Mouse (Mus musculus): Measurements from ENCODE around the gene Prex1. TPM values are rescaled to one million over a fixed set of nuclear protein-coding genes. Genes with fewer than 3 reads are reported as not detected.

Prex1 gene
- polyA plus RNA-seq, 1 experiment from 2014 or later, result 20.9 TPM

- no peak overlapping the region for H3K9ac ChIP-seq (ENCODE audit: low read depth, low read length)
- no peak overlapping the region for H3K4me3 ChIP-seq (ENCODE audit: low read depth, low read length)
- H3K4me2 ChIP-seq (replicated peaks; ENCODE audit: low read depth, low read length), result no peak overlapping the region
- H3K27ac ChIP-seq (ENCODE audit: low read depth, low read length), result no peak overlapping the region
- no peak for DNase-seq (ENCODE audit: low spot score)
- no peaks in the 10 kb centered on the region for H3K27me3 ChIP-seq (ENCODE audit: control insufficient read depth, insufficient read depth, low read length)
- H3K4me1 ChIP-seq (replicated peaks; ENCODE audit: control insufficient read depth, insufficient read depth, low read length), result peaks cover 48% of the 10 kb centered on the region
- 87% methylated on average over 12 of the region's 12 CpGs for WGBS
- H3K36me3 ChIP-seq (ENCODE audit: control insufficient read depth, insufficient read depth, low read length), result no peaks in the 10 kb centered on the region
- ATAC-seq (ENCODE audit: low FRiP score), result no peak
- H3K9me3 ChIP-seq (ENCODE audit: control insufficient read depth, low read length), result no peaks in the 10 kb centered on the region
Measured at GRCm38 (mm10) chr2:166673951-166674350, 39.7 kb downstream of the Prex1 start.

- Histone ChIP-seq H3K4me1 (replicated peaks; ENCODE audit: control insufficient read depth, insufficient read depth, low read length) (peaks cover 54% of the 10 kb centered on the region), H3K9me3 (ENCODE audit: control insufficient read depth, low read length) (no peaks in the 10 kb centered on the region), H3K36me3 (ENCODE audit: control insufficient read depth, insufficient read depth, low read length) (no peaks in the 10 kb centered on the region), H3K27ac (ENCODE audit: low read depth, low read length) (0 out of 2 replicates have a peak overlapping the region, but pooled peaks have one; percentile 65), H3K9ac (ENCODE audit: low read depth, low read length) (no peak overlapping the region; the same call in 1 of the 2 replicates), H3K4me2 (replicated peaks; ENCODE audit: low read depth, low read length) (no peak overlapping the region), H3K4me3 (ENCODE audit: low read depth, low read length) (no peak overlapping the region), H3K27me3 (ENCODE audit: control insufficient read depth, insufficient read depth, low read length) (no peaks in the 10 kb centered on the region)
- no peak for ATAC-seq (ENCODE audit: low FRiP score)
- DNase-seq (ENCODE audit: low spot score), result no peak
- 82% methylated on average over 14 of the region's 14 CpGs for WGBS
Measured at GRCm38 (mm10) chr2:166672171-166672965, 41.3 kb downstream of the Prex1 start.

GRCm38 (mm10) chr2:166671614-166672013, 42.0 kb downstream of the Prex1 start:
- no peak for DNase-seq (ENCODE audit: low spot score)
- Histone ChIP-seq H3K9ac (ENCODE audit: low read depth, low read length) (peak overlapping the region; percentile 0; the same call in 1 of the 2 replicates), H3K4me2 (replicated peaks; ENCODE audit: low read depth, low read length) (no peak overlapping the region), H3K27ac (ENCODE audit: low read depth, low read length) (peak overlapping the region; percentile 65; the same call in 1 of the 2 replicates), H3K4me1 (replicated peaks; ENCODE audit: control insufficient read depth, insufficient read depth, low read length) (peaks cover 51% of the 10 kb centered on the region), H3K27me3 (ENCODE audit: control insufficient read depth, insufficient read depth, low read length) (no peaks in the 10 kb centered on the region), H3K36me3 (ENCODE audit: control insufficient read depth, insufficient read depth, low read length) (no peaks in the 10 kb centered on the region), H3K9me3 (ENCODE audit: control insufficient read depth, low read length) (no peaks in the 10 kb centered on the region), H3K4me3 (ENCODE audit: low read depth, low read length) (no peak overlapping the region)
- no peak for ATAC-seq (ENCODE audit: low FRiP score)
- WGBS, result 86% methylated on average over 14 of the region's 14 CpGs

GRCm38 (mm10) chr2:166671019-166671418, 42.6 kb downstream of the Prex1 start:
- Histone ChIP-seq H3K4me2 (replicated peaks; ENCODE audit: low read depth, low read length) (no peak overlapping the region), H3K27ac (ENCODE audit: low read depth, low read length) (peak overlapping the region; percentile 67; the same call in 1 of the 2 replicates), H3K9ac (ENCODE audit: low read depth, low read length) (no peak overlapping the region), H3K4me3 (ENCODE audit: low read depth, low read length) (no peak overlapping the region), H3K4me1 (replicated peaks; ENCODE audit: control insufficient read depth, insufficient read depth, low read length) (peaks cover 45% of the 10 kb centered on the region), H3K36me3 (ENCODE audit: control insufficient read depth, insufficient read depth, low read length) (no peaks in the 10 kb centered on the region), H3K9me3 (ENCODE audit: control insufficient read depth, low read length) (no peaks in the 10 kb centered on the region), H3K27me3 (ENCODE audit: control insufficient read depth, insufficient read depth, low read length) (no peaks in the 10 kb centered on the region)
- DNase-seq (ENCODE audit: low spot score), result peak; percentile 85
- peak; percentile 72 for ATAC-seq (ENCODE audit: low FRiP score)
- WGBS, result 7% methylated on average over 8 of the region's 8 CpGs

GRCm38 (mm10) chr2:166669922-166670321, 43.7 kb downstream of the Prex1 start:
- Histone ChIP-seq H3K27ac (ENCODE audit: low read depth, low read length) (peak overlapping the region; percentile 47), H3K9me3 (ENCODE audit: control insufficient read depth, low read length) (no peaks in the 10 kb centered on the region), H3K4me1 (replicated peaks; ENCODE audit: control insufficient read depth, insufficient read depth, low read length) (peaks cover 35% of the 10 kb centered on the region), H3K4me2 (replicated peaks; ENCODE audit: low read depth, low read length) (no peak overlapping the region; the same call in 1 of the 2 replicates), H3K27me3 (ENCODE audit: control insufficient read depth, insufficient read depth, low read length) (no peaks in the 10 kb centered on the region), H3K36me3 (ENCODE audit: control insufficient read depth, insufficient read depth, low read length) (no peaks in the 10 kb centered on the region), H3K4me3 (ENCODE audit: low read depth, low read length) (no peak overlapping the region), H3K9ac (ENCODE audit: low read depth, low read length) (no peak overlapping the region)
- ATAC-seq (ENCODE audit: low FRiP score) (no peak), DNase-seq (ENCODE audit: low spot score) (no peak)
- WGBS, result 78% methylated on average over 9 of the region's 9 CpGs

- ATAC-seq (ENCODE audit: low FRiP score), result no peak
- WGBS, result 36% methylated on average over 22 of the region's 22 CpGs
- H3K4me3 ChIP-seq (ENCODE audit: low read depth, low read length), result no peak overlapping the region
- no peaks in the 10 kb centered on the region for H3K36me3 ChIP-seq (ENCODE audit: control insufficient read depth, insufficient read depth, low read length)
- peaks cover 35% of the 10 kb centered on the region for H3K4me1 ChIP-seq (replicated peaks; ENCODE audit: control insufficient read depth, insufficient read depth, low read length)
- no peak overlapping the region for H3K9ac ChIP-seq (ENCODE audit: low read depth, low read length)
- no peaks in the 10 kb centered on the region for H3K27me3 ChIP-seq (ENCODE audit: control insufficient read depth, insufficient read depth, low read length)
- no peak for DNase-seq (ENCODE audit: low spot score)
- peak overlapping the region; percentile 44; the same call in 1 of the 2 replicates for H3K27ac ChIP-seq (ENCODE audit: low read depth, low read length)
- H3K4me2 ChIP-seq (replicated peaks; ENCODE audit: low read depth, low read length), result no peak overlapping the region
- H3K9me3 ChIP-seq (ENCODE audit: control insufficient read depth, low read length), result no peaks in the 10 kb centered on the region
Measured at GRCm38 (mm10) chr2:166667790-166668695, 45.6 kb downstream of the Prex1 start.

GRCm38 (mm10) chr2:166666175-166666574, 47.5 kb downstream of the Prex1 start:
- ATAC-seq (ENCODE audit: low FRiP score) (no peak), DNase-seq (ENCODE audit: low spot score) (no peak)
- H3K4me1 ChIP-seq (replicated peaks; ENCODE audit: control insufficient read depth, insufficient read depth, low read length), result peaks cover 39% of the 10 kb centered on the region
- WGBS, result 90% methylated on average over 13 of the region's 13 CpGs
- no peaks in the 10 kb centered on the region for H3K36me3 ChIP-seq (ENCODE audit: control insufficient read depth, insufficient read depth, low read length)
- no peaks in the 10 kb centered on the region for H3K9me3 ChIP-seq (ENCODE audit: control insufficient read depth, low read length)
- no peak overlapping the region for H3K27ac ChIP-seq (ENCODE audit: low read depth, low read length)
- no peak overlapping the region for H3K4me2 ChIP-seq (replicated peaks; ENCODE audit: low read depth, low read length)
- no peaks in the 10 kb centered on the region for H3K27me3 ChIP-seq (ENCODE audit: control insufficient read depth, insufficient read depth, low read length)
- no peak overlapping the region for H3K9ac ChIP-seq (ENCODE audit: low read depth, low read length)
- no peak overlapping the region for H3K4me3 ChIP-seq (ENCODE audit: low read depth, low read length)

GRCm38 (mm10) chr2:166665244-166665922, 48.2 kb downstream of the Prex1 start:
- Histone ChIP-seq H3K4me2 (replicated peaks; ENCODE audit: low read depth, low read length) (no peak overlapping the region), H3K27me3 (ENCODE audit: control insufficient read depth, insufficient read depth, low read length) (no peaks in the 10 kb centered on the region), H3K9ac (ENCODE audit: low read depth, low read length) (no peak overlapping the region), H3K9me3 (ENCODE audit: control insufficient read depth, low read length) (no peaks in the 10 kb centered on the region), H3K4me1 (replicated peaks; ENCODE audit: control insufficient read depth, insufficient read depth, low read length) (peaks cover 36% of the 10 kb centered on the region), H3K27ac (ENCODE audit: low read depth, low read length) (no peak overlapping the region), H3K36me3 (ENCODE audit: control insufficient read depth, insufficient read depth, low read length) (no peaks in the 10 kb centered on the region), H3K4me3 (ENCODE audit: low read depth, low read length) (no peak overlapping the region)
- DNase-seq (ENCODE audit: low spot score) (no peak), ATAC-seq (ENCODE audit: low FRiP score) (no peak)
- 77% methylated on average over 6 of the region's 6 CpGs for WGBS
